Mouse (Mus musculus) kidney, adult 11 months (tissue): ENCODE data around the gene Asic2.
A peak's percentile ranks its signal among the peaks of the same experiment; 100 is the strongest.

ENCODE experiments used
- DNase-seq: peaks from one replicate; pipeline ENCODE4 v3.0.0; 2022

Asic2 gene

GRCm38 (mm10) chr11:81948021-81948420 is 20.2 kb downstream of the Asic2 start:
- DNase-seq: no peak

GRCm38 (mm10) chr11:81942167-81942566 is 26.1 kb downstream of the Asic2 start:
- DNase-seq: no peak

DNA sequence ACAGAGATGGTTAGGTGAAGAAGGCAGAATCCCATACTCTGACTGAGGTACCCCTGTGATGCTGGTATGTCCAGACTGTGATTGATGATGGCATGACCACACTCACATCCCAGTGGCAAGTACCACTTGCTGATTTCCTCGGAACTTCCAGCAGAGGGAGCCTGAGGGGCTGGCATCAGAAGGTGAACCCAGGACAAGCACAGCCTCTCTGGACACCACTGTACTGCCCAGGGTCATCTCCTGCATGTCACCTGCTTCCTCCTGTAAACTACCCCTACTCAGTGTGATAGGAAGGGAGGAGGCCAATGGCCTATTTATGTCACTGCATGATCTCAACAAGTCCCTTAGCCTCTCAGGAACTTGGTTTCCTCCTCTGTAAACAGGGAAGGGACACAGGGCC is 27.3 kb downstream of the Asic2 start:
- DNase-seq: no peak

DNA sequence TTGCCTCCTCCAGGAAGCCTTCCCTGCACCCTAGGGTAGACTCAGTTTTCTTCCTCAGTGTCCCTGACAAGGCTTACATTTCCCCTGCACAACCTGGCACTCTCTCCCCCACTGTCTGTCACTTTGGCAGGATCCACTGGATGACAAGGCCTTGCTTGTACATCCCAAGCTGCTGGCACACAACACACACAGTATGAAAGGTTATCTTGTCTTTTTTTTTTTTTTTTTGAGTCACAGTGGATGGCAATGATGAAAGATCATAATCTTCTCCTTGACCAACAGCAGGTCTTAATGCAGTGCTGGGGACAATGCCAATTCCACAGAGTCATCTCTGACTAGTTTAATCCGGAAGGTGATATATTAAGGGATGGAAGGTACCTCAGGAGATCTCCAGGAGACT is 30.7 kb downstream of the Asic2 start:
- DNase-seq: no peak

- no peak for DNase-seq
Observed at GRCm38 (mm10) chr11:81926393-81926792, 41.9 kb downstream of the Asic2 start.

- DNase-seq: no peak
Observed at GRCm38 (mm10) chr11:81923626-81924025, 44.6 kb downstream of the Asic2 start.

DNA sequence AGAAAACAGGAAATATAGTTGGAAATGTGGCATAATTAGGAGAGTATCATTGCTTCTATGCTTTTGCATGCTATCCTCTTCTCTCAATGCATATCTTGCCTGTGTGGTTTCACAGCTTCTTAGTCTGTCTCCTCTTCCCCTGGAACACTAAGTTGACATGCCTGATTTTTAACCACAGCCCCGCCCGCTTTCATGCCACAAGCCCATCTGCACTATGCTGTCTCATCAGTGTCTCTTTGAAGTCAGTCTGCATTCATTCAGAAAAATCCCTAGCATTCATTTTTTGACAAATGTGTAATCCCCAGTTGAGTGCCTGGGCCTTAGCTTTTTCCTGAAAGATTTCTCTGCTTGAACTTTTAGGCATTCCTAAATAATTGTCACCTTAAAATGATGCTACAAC is 45.2 kb downstream of the Asic2 start:
- DNase-seq: no peak

- no peak for DNase-seq
Observed at GRCm38 (mm10) chr11:81915501-81915900, 52.8 kb downstream of the Asic2 start.

DNA sequence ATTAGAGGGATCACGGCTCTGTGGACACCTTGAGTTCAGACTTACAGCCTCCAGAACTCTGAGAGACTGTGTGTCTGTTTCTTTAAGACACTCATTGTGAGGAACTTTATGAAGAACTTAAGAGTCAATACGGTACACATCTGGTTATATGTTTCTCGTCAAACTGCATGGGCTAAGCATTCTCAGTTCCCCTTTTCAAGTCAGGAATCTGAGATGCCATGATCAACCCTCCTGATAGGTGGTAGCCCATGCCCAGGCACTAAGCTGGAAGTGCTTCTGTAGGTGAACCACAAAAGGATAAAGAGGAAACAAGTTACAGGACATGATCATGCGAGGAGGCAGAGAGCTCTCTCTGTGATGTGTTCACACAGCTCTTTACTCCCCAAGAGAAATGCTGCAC is 55.2 kb downstream of the Asic2 start:
- DNase-seq: no peak

- DNase-seq: no peak
Observed at GRCm38 (mm10) chr11:81909397-81909894, 58.8 kb downstream of the Asic2 start.

DNA sequence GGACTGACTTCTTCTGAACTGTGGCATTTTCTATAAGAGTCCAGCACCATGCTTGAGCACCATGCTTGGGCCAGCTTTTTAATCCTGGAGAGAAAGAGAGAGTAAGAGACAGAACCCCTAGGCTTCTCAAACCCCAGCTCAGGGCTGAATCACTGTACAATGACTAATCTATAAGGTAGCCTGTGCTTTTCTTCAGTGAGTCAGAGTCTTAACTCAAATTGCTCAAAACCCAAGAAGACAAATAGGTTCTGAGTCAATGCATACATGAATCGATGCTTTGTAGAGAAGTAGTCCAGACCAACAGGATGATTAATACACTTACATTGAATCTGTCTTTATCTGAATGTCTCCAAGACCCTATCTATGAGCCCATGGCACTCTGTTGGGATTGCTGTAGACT is 59.5 kb downstream of the Asic2 start:
- no peak for DNase-seq

- DNase-seq: no peak
Observed at GRCm38 (mm10) chr11:81902318-81902717, 65.9 kb downstream of the Asic2 start.

DNA sequence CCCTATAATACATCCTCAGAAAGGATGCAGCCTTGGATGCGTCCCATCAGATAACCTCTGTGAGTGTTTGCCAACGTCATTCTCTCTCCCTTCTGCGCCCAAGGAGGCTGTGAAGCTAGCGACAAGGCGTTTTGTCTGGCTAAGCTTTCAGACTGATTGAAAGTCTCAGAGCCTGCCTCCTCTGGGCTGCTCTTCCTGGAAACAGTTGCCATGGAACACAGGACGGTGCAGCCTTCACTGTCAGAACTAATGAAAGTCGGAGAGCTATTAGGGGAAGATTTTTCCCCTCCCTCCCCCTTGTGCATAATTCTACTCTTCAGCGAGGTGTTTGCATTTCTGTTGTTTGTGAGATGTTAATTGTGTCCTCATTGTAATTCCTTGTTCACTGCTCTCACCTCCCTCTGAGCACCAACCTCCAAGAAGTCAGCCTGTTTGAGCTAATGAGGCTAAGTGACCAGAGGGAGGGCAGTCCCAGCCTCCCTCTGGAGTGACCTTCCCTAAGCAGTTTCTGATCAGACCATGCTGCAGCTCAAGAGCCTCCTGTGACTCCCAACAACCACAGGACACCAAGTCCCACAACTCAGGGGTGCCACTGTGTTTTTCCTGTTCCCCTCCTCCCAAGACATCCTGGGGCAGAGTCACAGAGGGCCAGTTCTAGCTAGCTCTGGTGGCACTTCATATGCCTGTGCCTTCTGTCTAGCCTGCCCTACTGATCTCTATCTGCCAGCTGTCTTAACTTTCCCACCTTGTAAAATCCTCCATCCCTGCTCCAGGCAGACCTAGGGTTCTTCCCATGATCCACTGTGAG is 70.5 kb downstream of the Asic2 start:
- no peak for DNase-seq

GRCm38 (mm10) chr11:81896511-81896910 is 71.7 kb downstream of the Asic2 start:
- DNase-seq: no peak

DNA sequence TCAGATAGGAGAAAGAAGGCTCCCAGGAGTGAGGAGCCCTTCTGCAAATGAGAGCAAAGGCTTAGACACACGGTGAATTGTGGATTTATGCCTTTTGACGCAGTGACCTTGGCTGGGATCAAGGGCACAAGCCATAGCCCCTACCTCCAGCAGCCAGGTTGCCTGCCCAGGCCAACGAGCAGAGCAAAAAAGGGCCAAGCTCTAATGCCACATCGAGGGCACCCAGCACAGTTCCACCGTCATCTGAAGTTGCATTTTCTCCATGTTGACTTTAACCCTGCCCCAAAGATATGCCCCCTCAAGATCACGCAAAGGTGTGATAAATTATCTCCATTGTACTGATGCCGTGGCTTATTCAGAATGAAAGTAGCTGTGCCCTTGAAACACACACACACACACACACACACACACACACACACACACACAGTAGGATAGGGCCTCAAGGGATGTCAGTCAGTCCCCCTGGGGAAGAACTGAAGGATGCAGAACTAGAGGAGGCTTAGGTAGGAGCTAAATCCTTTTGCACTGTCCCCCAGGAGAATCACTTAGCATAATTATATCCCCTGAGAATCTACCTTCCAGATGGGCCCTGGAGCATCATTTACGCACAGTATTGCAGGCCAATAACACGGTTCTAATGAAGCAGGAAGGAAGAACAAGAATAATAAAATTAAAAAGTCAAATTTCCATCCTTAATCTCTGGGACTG is 96.6 kb downstream of the Asic2 start:
- no peak for DNase-seq

DNA sequence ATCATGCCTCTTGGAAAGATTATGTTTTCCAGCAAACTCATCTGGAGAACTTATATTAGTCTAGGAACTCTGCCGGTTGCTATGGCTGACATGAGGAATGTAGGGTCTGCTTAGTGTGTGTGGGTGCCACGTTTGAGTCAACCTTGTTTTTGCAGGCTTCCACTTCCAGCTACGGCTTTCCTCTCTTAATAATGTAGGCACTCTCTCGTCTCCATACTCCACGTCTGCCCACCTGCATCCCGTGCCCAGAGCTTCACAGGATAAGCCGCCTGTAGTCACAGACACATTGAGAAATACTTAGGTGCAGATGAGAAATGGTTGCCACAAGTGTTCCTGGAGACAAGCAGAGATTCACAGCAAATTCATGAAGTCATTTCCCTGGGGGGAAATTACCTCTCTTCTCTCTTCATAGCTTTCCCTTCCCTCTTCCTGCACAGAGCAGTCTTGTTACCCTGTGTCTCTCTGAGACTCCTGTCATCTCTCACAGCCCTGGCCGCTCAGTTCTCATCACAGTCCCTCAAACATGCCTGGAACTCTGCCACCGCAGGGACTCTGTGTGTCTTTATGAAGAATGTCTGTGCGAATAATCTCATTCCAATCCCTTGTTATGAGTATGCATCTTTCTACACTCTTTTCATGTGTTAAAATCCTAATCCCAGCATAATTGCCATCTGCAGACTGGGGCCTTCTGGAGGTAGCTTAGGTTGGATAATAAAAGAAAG is 102.4 kb downstream of the Asic2 start:
- no peak for DNase-seq

DNA sequence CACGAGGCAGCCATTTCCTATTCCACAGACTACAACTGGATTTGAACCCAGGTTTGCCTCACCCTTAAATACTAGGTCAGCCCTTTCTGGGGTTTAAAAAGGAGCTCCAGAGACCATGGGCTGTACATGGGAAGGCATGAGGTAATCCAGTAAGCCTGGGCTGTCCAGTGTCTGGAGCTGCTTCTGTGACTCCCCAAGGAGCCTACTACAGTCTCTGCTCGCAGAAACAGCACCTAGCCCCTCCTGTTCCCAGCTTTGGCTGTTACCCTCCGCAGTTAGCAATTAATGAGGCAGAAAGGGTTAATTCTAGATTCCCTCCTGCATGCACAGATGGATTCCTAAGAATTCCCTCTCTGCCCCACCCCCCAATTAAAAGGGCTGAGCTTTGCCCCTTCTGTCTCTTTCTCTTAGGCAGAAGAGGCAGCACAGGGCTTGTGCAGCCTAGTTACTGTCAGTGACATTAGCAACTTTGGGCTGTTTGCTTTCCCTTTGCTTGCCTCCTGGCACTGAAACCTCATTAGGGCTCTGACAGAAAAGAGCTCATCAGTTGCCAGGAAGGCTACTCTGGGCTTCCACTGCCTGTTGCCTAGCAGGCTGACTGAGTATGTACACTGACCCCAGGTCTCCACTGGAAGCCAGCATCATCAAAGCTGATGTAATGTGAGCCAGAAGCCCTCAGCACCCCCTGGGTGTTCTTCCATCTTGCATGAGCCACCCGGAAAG is 107.8 kb downstream of the Asic2 start, which contains the start of gene 5530401A14Rik:
TSS of gene 5530401A14Rik (plus strand) at position 424 of the 723 bp plus-strand sequence.
- DNase-seq: peak; percentile 8

DNA sequence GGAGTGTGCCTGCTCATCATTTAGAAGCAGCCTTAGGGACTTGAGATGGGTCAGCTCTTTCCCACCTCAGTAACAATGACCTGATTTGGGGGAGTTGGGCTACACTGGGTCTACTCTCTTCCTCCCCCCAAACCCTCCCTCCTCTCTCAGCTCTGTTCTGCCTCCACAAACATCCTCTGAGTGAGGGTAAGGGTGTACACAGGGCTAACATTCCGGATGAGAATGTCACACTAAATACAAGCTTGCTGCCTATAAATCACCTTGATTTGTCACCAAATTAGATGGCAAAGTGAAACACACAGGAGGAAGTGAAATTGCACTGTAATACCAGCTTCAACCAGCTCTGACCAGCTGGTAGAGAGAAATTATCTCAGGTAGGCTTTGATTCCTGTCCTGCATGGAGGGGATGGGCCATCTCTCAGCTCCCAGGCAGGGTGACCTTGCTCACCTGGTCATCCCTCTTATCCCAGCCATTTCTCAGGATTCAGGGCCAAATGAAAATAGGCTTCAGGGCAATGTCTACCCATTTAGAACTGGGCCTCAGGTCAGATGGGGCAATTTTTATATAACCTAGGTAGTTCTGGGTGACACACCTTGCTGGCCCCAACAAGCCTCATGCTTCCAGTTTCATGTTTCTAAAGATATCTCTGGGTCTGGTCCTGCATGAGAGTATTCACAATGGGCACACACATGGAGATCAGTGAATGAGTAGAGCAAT is 120.3 kb downstream of the Asic2 start:
- no peak for DNase-seq

GRCm38 (mm10) chr11:81845686-81846036 is 122.6 kb downstream of the Asic2 start:
- no peak for DNase-seq

- peak; percentile 12 for DNase-seq
Observed at GRCm38 (mm10) chr11:81845010-81845685, 123.1 kb downstream of the Asic2 start.

- peak; percentile 28 for DNase-seq
Observed at GRCm38 (mm10) chr11:81841001-81841400, 127.3 kb downstream of the Asic2 start.

DNA sequence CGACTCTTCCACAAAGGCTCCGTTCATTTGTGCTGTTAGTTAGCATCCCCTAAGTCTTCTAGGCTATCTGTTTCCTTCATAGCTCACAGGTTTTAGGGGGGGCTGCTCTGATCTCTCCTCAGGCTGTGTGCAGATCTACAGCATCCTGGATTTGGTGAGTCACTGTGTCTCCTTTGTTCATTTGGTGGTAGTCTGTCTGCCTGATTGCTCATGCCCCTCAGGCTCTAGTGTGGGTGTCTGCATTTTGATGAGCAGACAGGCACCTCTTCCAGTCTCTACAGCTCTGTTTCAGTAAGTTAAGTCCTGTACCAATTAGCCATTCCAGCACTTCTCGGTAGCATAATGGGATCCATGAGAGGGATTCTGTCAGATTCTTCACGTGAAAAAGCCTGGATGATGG is 129.8 kb downstream of the Asic2 start:
- no peak for DNase-seq
